Mouse (Mus musculus) liver, embryonic 11.5 days (tissue): ENCODE measurements around the gene Pde1c. TPM values are rescaled to one million over a fixed set of nuclear protein-coding genes. Genes with fewer than 3 reads are reported as not detected.

Experiments used
- ATAC-seq: fragments of 200-750 bp; cut with Nextera tagmentation; replicated peaks from 2 replicates; pipeline ENCODE4 v1.8.0; 2017; ENCODE audit warnings: moderate number of reproducible peaks, mild to moderate bottlenecking, moderate TSS enrichment, moderate library complexity; ENCODE audit not compliant: low FRiP score
- DNase-seq: peaks from one replicate; pipeline ENCODE4 v3.0.0-alpha.2; 2017; ENCODE audit warnings: low spot score
- H3K27ac ChIP-seq: fragments of 300-500 bp; sonication (generic); 2 replicates; pipeline ENCODE4 v1.5.1; 2014; ENCODE audit warnings: mild to moderate bottlenecking, low read depth, low read length, control low read depth
- H3K27me3 ChIP-seq: fragments of 300-500 bp; sonication (generic); replicated peaks from 2 replicates; pipeline ENCODE4 v1.6.1; 2014; ENCODE audit warnings: low read length, mixed read lengths; ENCODE audit not compliant: control insufficient read depth, insufficient read depth
- H3K36me3 ChIP-seq: fragments of 300-500 bp; sonication (generic); 2 replicates; pipeline ENCODE4 v1.6.1; 2014; ENCODE audit warnings: mild to moderate bottlenecking, low read length, moderate library complexity, mixed read lengths; ENCODE audit not compliant: control insufficient read depth, insufficient read depth
- H3K4me1 ChIP-seq: fragments of 300-500 bp; sonication (generic); replicated peaks from 2 replicates; pipeline ENCODE4 v1.6.1; 2014; ENCODE audit warnings: low read length, mixed read lengths; ENCODE audit not compliant: control insufficient read depth, insufficient read depth
- H3K4me2 ChIP-seq: fragments of 300-500 bp; sonication (generic); 2 replicates; pipeline ENCODE4 v1.6.1; 2014; ENCODE audit warnings: mild to moderate bottlenecking, control low read depth, moderate library complexity
- H3K4me3 ChIP-seq: fragments of 300-500 bp; sonication (generic); 2 replicates; pipeline ENCODE4 v1.5.1; 2014; ENCODE audit warnings: low read depth, low read length, control low read depth
- H3K9ac ChIP-seq: fragments of 300-500 bp; sonication (generic); 2 replicates; pipeline ENCODE4 v1.6.1; 2014; ENCODE audit warnings: low read depth, low read length, control low read depth
- H3K9me3 ChIP-seq: fragments of 300-500 bp; sonication (generic); 2 replicates; pipeline ENCODE4 v1.6.1; 2016; ENCODE audit warnings: low read length, inconsistent platforms, mixed read lengths; ENCODE audit not compliant: control insufficient read depth
- WGBS: fragments of 180-500 bp; shearing (Covaris S2); extraction: QIAGEN DNeasy Blood & Tissue Kit; methylation state at CpG from one replicate; pipeline ENCODE4 v1.1.7; 2014; 5-methylcytosine and 5-hydroxymethylcytosine counted together
- polyA plus RNA-seq: library from polyadenylated mRNA; unstranded; fragments of >200 nt; fragmentation: Nextera tagmentation; extraction: Ambion mirVana; gene quantifications from 2 replicates; pipeline ENCODE4 v1.2.1, GENCODE M21; 2014

Pde1c gene
- polyA plus RNA-seq, 1 experiment from 2014 or later, result 0.89 TPM

GRCm38 (mm10) chr6:56485078-56485477 lies 83.8 kb downstream of the Pde1c start:
- WGBS, result 85% methylated on average over 3 of the region's 3 CpGs
- no peak for DNase-seq
- no peaks in the 10 kb centered on the region for H3K36me3 ChIP-seq
- no peaks in the 10 kb centered on the region for H3K27me3 ChIP-seq
- no peak overlapping the region for H3K4me3 ChIP-seq
- H3K9me3 ChIP-seq, result no peaks in the 10 kb centered on the region
- no peak overlapping the region for H3K27ac ChIP-seq
- ATAC-seq, result no peak
- no peak overlapping the region for H3K9ac ChIP-seq
- H3K4me2 ChIP-seq, result no peak overlapping the region
- H3K4me1 ChIP-seq, result no peaks in the 10 kb centered on the region

GRCm38 (mm10) chr6:56480914-56481482 lies 87.9 kb downstream of the Pde1c start:
- H3K9ac ChIP-seq, result no peak overlapping the region
- no peak overlapping the region for H3K27ac ChIP-seq
- DNase-seq (no peak), ATAC-seq (no peak)
- H3K9me3 ChIP-seq, result no peaks in the 10 kb centered on the region
- no peaks in the 10 kb centered on the region for H3K4me1 ChIP-seq
- H3K27me3 ChIP-seq, result no peaks in the 10 kb centered on the region
- WGBS, result 4% methylated on average over 6 of the region's 6 CpGs
- no peak overlapping the region for H3K4me3 ChIP-seq
- H3K36me3 ChIP-seq, result no peaks in the 10 kb centered on the region
- H3K4me2 ChIP-seq, result no peak overlapping the region

- no peak overlapping the region for H3K4me2 ChIP-seq
- H3K9ac ChIP-seq, result no peak overlapping the region
- no peaks in the 10 kb centered on the region for H3K36me3 ChIP-seq
- no peaks in the 10 kb centered on the region for H3K4me1 ChIP-seq
- H3K4me3 ChIP-seq, result no peak overlapping the region
- H3K9me3 ChIP-seq, result no peaks in the 10 kb centered on the region
- 43% methylated on average over 6 of the region's 6 CpGs for WGBS
- no peak for ATAC-seq
- no peak for DNase-seq
- H3K27ac ChIP-seq, result no peak overlapping the region
- no peaks in the 10 kb centered on the region for H3K27me3 ChIP-seq
Measured at GRCm38 (mm10) chr6:56476581-56476980, 92.3 kb downstream of the Pde1c start.

GRCm38 (mm10) chr6:56458098-56458497 lies 110.8 kb downstream of the Pde1c start:
- ATAC-seq, result no peak
- no peak overlapping the region for H3K27ac ChIP-seq

GRCm38 (mm10) chr6:56447917-56448316 lies 121.0 kb downstream of the Pde1c start:
- Histone ChIP-seq H3K27me3 (no peaks in the 10 kb centered on the region), H3K9ac (no peak overlapping the region), H3K36me3 (no peaks in the 10 kb centered on the region), H3K27ac (no peak overlapping the region), H3K4me1 (no peaks in the 10 kb centered on the region), H3K9me3 (no peaks in the 10 kb centered on the region), H3K4me3 (no peak overlapping the region), H3K4me2 (no peak overlapping the region)
- WGBS, result 21% methylated on average over 2 of the region's 2 CpGs
- DNase-seq (no peak), ATAC-seq (no peak)

More at GRCm38 (mm10) chr6:56458098-56458497, 110.8 kb downstream of the Pde1c start:
- Histone ChIP-seq H3K36me3 (no peaks in the 10 kb centered on the region), H3K4me3 (no peak overlapping the region), H3K9ac (no peak overlapping the region), H3K9me3 (no peaks in the 10 kb centered on the region), H3K4me1 (no peaks in the 10 kb centered on the region), H3K4me2 (no peak overlapping the region), H3K27me3 (no peaks in the 10 kb centered on the region)
- WGBS, result 43% methylated on average over 3 of the region's 3 CpGs
- DNase-seq, result no peak

- H3K9ac ChIP-seq, result no peak overlapping the region
- H3K9me3 ChIP-seq, result no peaks in the 10 kb centered on the region
- H3K36me3 ChIP-seq, result no peaks in the 10 kb centered on the region
- no peak overlapping the region for H3K4me2 ChIP-seq
- H3K27ac ChIP-seq, result no peak overlapping the region
- no peaks in the 10 kb centered on the region for H3K27me3 ChIP-seq
- H3K4me3 ChIP-seq, result no peak overlapping the region
- no peak for DNase-seq
- WGBS, result 79% methylated on average over 4 of the region's 4 CpGs
- H3K4me1 ChIP-seq, result no peaks in the 10 kb centered on the region
- ATAC-seq, result no peak
Measured at GRCm38 (mm10) chr6:56441501-56441900, 127.4 kb downstream of the Pde1c start.

- no peak for DNase-seq
- Histone ChIP-seq H3K9ac (no peak overlapping the region), H3K4me2 (no peak overlapping the region), H3K9me3 (no peaks in the 10 kb centered on the region), H3K4me1 (no peaks in the 10 kb centered on the region), H3K27me3 (no peaks in the 10 kb centered on the region), H3K27ac (no peak overlapping the region), H3K4me3 (no peak overlapping the region), H3K36me3 (no peaks in the 10 kb centered on the region)
- no peak for ATAC-seq
- 82% methylated on average over 5 of the region's 5 CpGs for WGBS
Measured at GRCm38 (mm10) chr6:56425846-56426245, 143.1 kb downstream of the Pde1c start.

GRCm38 (mm10) chr6:56422866-56423265 lies 146.0 kb downstream of the Pde1c start:
- no peaks in the 10 kb centered on the region for H3K4me1 ChIP-seq

GRCm38 (mm10) chr6:56416191-56416590 lies 152.7 kb downstream of the Pde1c start:
- Histone ChIP-seq H3K27ac (no peak overlapping the region), H3K36me3 (no peaks in the 10 kb centered on the region), H3K27me3 (no peaks in the 10 kb centered on the region), H3K4me3 (no peak overlapping the region), H3K4me2 (no peak overlapping the region), H3K4me1 (no peaks in the 10 kb centered on the region), H3K9me3 (no peaks in the 10 kb centered on the region), H3K9ac (no peak overlapping the region)
- no peak for DNase-seq
- WGBS, result 68% methylated on average over 4 of the region's 4 CpGs
- no peak for ATAC-seq

More at GRCm38 (mm10) chr6:56422866-56423265, 146.0 kb downstream of the Pde1c start:
- DNase-seq (no peak), ATAC-seq (no peak)
- 65% methylated on average over 3 of the region's 3 CpGs for WGBS
- H3K36me3 ChIP-seq, result no peaks in the 10 kb centered on the region
- no peak overlapping the region for H3K4me2 ChIP-seq
- H3K9ac ChIP-seq, result no peak overlapping the region
- H3K27ac ChIP-seq, result no peak overlapping the region
- H3K4me3 ChIP-seq, result no peak overlapping the region
- H3K27me3 ChIP-seq, result no peaks in the 10 kb centered on the region
- no peaks in the 10 kb centered on the region for H3K9me3 ChIP-seq
